Mouse (Mus musculus): ENCODE measurements around the gene Olfr782. TPM values are rescaled to one million over a fixed set of nuclear protein-coding genes. Genes with fewer than 3 reads are reported as not detected.
"Not testable (repeated sequence)": the region's sequence is repeated elsewhere in the genome, so short reads cannot be mapped to it uniquely, and the experiment has no call there.

Gene Olfr782
- not detected in 2 replicates for polyA plus RNA-seq (2015; fragmentation: Nextera tagmentation; extraction: Ambion mirVana)

- no peak for ATAC-seq (ENCODE audit: low FRiP score, low read depth)
These were observed at the start of gene Olfr782 for GRCm38 (mm10) chr10:129348550-129348949. Gene Olfr782, plus strand, starts transcription at chr10:129348850.

GRCm38 (mm10) chr10:129312973-129313372, 35.7 kb upstream of the Olfr782 start:
- H3K27ac ChIP-seq (replicated peaks); H3K9me3 ChIP-seq; H3K4me3 ChIP-seq; H3K4me1 ChIP-seq (replicated peaks); ATAC-seq (ENCODE audit: low FRiP score, low read depth); H3K9ac ChIP-seq; H3K27me3 ChIP-seq; H3K36me3 ChIP-seq; H3K4me2 ChIP-seq: not testable (repeated sequence)
- WGBS, result 75% methylated on average over 1 of the region's 1 CpGs

More at GRCm38 (mm10) chr10:129348550-129348949, at the start of gene Olfr782:
- no peaks in the 10 kb centered on the region for H3K27me3 ChIP-seq
- no peaks in the 10 kb centered on the region for H3K9me3 ChIP-seq
- no peaks in the 10 kb centered on the region for H3K4me1 ChIP-seq (replicated peaks)
- no peak within 1 kb of the TSS for H3K9ac ChIP-seq
- H3K27ac ChIP-seq (replicated peaks), result no peak within 1 kb of the TSS
- H3K4me3 ChIP-seq, result no peak within 1 kb of the TSS
- WGBS, result 79% methylated on average over 3 of the region's 3 CpGs
- H3K4me2 ChIP-seq, result no peak within 1 kb of the TSS
- H3K36me3 ChIP-seq, result no peaks in the 10 kb centered on the region

GRCm38 (mm10) chr10:129313521-129313920, 35.1 kb upstream of the Olfr782 start:
- not testable (repeated sequence) for ATAC-seq (ENCODE audit: low FRiP score, low read depth)

GRCm38 (mm10) chr10:129317817-129318216, 30.8 kb upstream of the Olfr782 start, which contains the start of gene Olfr780:
Gene Olfr780, plus strand, starts transcription at chr10:129318117.
- no peak for ATAC-seq (ENCODE audit: low FRiP score, low read depth)
- WGBS, result 89% methylated on average over 3 of the region's 3 CpGs
- Histone ChIP-seq H3K4me1 (replicated peaks) (no peaks in the 10 kb centered on the region), H3K27ac (replicated peaks) (no peak within 1 kb of the TSS), H3K4me3 (no peak within 1 kb of the TSS), H3K9ac (no peak within 1 kb of the TSS), H3K27me3 (no peaks in the 10 kb centered on the region), H3K36me3 (no peaks in the 10 kb centered on the region), H3K9me3 (no peaks in the 10 kb centered on the region), H3K4me2 (no peak within 1 kb of the TSS)

More at GRCm38 (mm10) chr10:129313521-129313920, 35.1 kb upstream of the Olfr782 start:
- not testable (repeated sequence) for H3K9ac ChIP-seq; H3K9me3 ChIP-seq; H3K27me3 ChIP-seq; H3K36me3 ChIP-seq; H3K4me3 ChIP-seq; H3K4me1 ChIP-seq (replicated peaks); H3K27ac ChIP-seq (replicated peaks); H3K4me2 ChIP-seq
- WGBS, result 100% methylated on average over 1 of the region's 1 CpGs

- H3K4me1 ChIP-seq (replicated peaks), result no peaks in the 10 kb centered on the region
- H3K4me2 ChIP-seq, result no peak within 1 kb of the TSS
- ATAC-seq (ENCODE audit: low FRiP score, low read depth), result no peak
- H3K9ac ChIP-seq, result no peak within 1 kb of the TSS
- H3K27me3 ChIP-seq, result no peaks in the 10 kb centered on the region
- H3K9me3 ChIP-seq, result no peaks in the 10 kb centered on the region
- H3K36me3 ChIP-seq, result no peaks in the 10 kb centered on the region
- H3K27ac ChIP-seq (replicated peaks), result no peak within 1 kb of the TSS
- H3K4me3 ChIP-seq, result no peak within 1 kb of the TSS
These were observed 20.1 kb upstream of the Olfr782 start, which contains the start of gene Olfr781 for GRCm38 (mm10) chr10:129328554-129328953. Gene Olfr781, plus strand, starts transcription at chr10:129328854.

- not testable (repeated sequence) for H3K9me3 ChIP-seq; H3K4me1 ChIP-seq (replicated peaks); H3K4me2 ChIP-seq; H3K27ac ChIP-seq (replicated peaks); H3K9ac ChIP-seq; H3K4me3 ChIP-seq; ATAC-seq (ENCODE audit: low FRiP score, low read depth); H3K27me3 ChIP-seq; H3K36me3 ChIP-seq
- WGBS, result 78% methylated on average over 2 of the region's 2 CpGs
These were observed 3.8 kb downstream of the Olfr782 start for GRCm38 (mm10) chr10:129352475-129352874.

GRCm38 (mm10) chr10:129356496-129356895, 7.8 kb downstream of the Olfr782 start:
- not testable (repeated sequence) for H3K4me2 ChIP-seq; H3K4me3 ChIP-seq; ATAC-seq (ENCODE audit: low FRiP score, low read depth); H3K36me3 ChIP-seq; H3K4me1 ChIP-seq (replicated peaks); H3K9ac ChIP-seq; H3K27me3 ChIP-seq; H3K27ac ChIP-seq (replicated peaks); H3K9me3 ChIP-seq
- 85% methylated on average over 4 of the region's 4 CpGs for WGBS

DNA sequence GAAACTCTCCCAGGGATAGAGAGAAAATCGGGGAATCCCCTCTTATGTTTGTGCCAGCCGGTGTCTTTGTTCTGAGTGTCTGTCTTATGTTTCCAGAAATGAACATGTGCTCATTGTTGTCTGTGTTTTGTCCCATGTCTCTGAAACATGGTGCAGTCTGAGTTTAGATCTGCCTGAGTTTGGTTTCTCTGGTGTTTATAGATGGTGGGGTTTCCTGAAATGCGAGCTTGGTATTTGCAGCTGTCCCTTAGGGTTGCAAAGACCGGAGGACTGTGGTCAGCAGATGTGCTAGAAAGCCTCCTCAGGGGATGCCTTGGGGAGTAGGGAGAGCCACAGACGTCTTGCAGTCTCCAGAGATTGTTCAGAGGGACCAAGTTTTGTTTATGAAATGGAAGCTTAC, 8.7 kb downstream of the Olfr782 start:
- Histone ChIP-seq H3K9me3 (0 out of 2 replicates have a peak, but pooled peaks cover 3% of the 10 kb centered on the region), H3K4me2 (no peak overlapping the region), H3K9ac (no peak overlapping the region), H3K27me3 (no peaks in the 10 kb centered on the region), H3K4me3 (no peak overlapping the region), H3K4me1 (replicated peaks) (no peaks in the 10 kb centered on the region), H3K27ac (replicated peaks) (no peak overlapping the region), H3K36me3 (no peaks in the 10 kb centered on the region)
- no peak for ATAC-seq (ENCODE audit: low FRiP score, low read depth)
- 83% methylated on average over 5 of the region's 5 CpGs for WGBS

GRCm38 (mm10) chr10:129374051-129374450, 25.4 kb downstream of the Olfr782 start:
- 95% methylated on average over 5 of the region's 5 CpGs for WGBS
- not testable (repeated sequence) for ATAC-seq (ENCODE audit: low FRiP score, low read depth)

DNA sequence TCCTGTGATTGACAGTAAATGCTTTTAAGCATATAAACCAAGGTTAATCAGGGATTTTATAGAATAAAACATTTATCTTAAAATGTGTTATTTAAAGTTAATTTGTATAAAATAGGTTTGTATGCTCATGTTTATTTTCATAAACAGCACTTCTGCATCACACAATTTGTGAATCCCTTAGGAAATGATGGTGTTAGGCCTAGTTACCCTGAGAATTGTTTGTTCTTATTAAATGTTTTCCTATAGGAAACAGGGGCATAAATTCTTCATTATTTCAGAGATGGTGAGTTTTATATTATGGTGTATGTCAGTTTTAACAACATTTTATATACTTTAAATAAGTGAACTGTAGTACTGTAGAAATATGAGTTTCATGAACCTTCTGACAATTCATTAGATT, 35.1 kb downstream of the Olfr782 start, which contains the start of gene Olfr784:
Gene Olfr784, plus strand, starts transcription at position 301 of the 400 bp plus-strand sequence.
- H3K27ac ChIP-seq (replicated peaks), result no peak within 1 kb of the TSS
- H3K4me2 ChIP-seq, result no peak within 1 kb of the TSS
- no peak within 1 kb of the TSS for H3K9ac ChIP-seq
- H3K27me3 ChIP-seq, result no peaks in the 10 kb centered on the region
- H3K36me3 ChIP-seq, result no peaks in the 10 kb centered on the region
- no peak within 1 kb of the TSS for H3K4me3 ChIP-seq
- no peaks in the 10 kb centered on the region for H3K9me3 ChIP-seq
- no peak for ATAC-seq (ENCODE audit: low FRiP score, low read depth)
- H3K4me1 ChIP-seq (replicated peaks), result no peaks in the 10 kb centered on the region

More at GRCm38 (mm10) chr10:129374051-129374450, 25.4 kb downstream of the Olfr782 start:
- not testable (repeated sequence) for H3K4me1 ChIP-seq (replicated peaks); H3K4me2 ChIP-seq; H3K9me3 ChIP-seq; H3K9ac ChIP-seq; H3K36me3 ChIP-seq; H3K27me3 ChIP-seq; H3K27ac ChIP-seq (replicated peaks); H3K4me3 ChIP-seq

- Histone ChIP-seq H3K27ac (replicated peaks) (no peak overlapping the region), H3K4me3 (no peak overlapping the region), H3K27me3 (no peaks in the 10 kb centered on the region), H3K9ac (no peak overlapping the region), H3K4me1 (replicated peaks) (no peaks in the 10 kb centered on the region), H3K9me3 (no peaks in the 10 kb centered on the region), H3K4me2 (no peak overlapping the region), H3K36me3 (no peaks in the 10 kb centered on the region)
- no peak for ATAC-seq (ENCODE audit: low FRiP score, low read depth)
- WGBS, result 39% methylated on average over 5 of the region's 5 CpGs
These were observed 52.2 kb downstream of the Olfr782 start for GRCm38 (mm10) chr10:129400892-129401291.

Measured in hindbrain, embryonic 15.5 days (tissue).